Mouse (Mus musculus) heart, adult 2 months (tissue): ENCODE results near the gene Ppp2r5b.

Source experiments
- CTCF ChIP-seq: fragments of 200-600 bp; IDR thresholded peaks from 2 replicates; pipeline ENCODE4 v1.8.1; 2022; ENCODE audit warnings: antibody characterized with exemption, mild to moderate bottlenecking, moderate library complexity
- EP300 ChIP-seq: fragments of 200-500 bp; IDR thresholded peaks from 2 replicates; pipeline ENCODE4 v1.6.1; 2011; ENCODE audit warnings: low read depth, low read length, control low read depth; ENCODE audit not compliant: insufficient read depth
- POLR2A ChIP-seq: fragments of 200-500 bp; IDR thresholded peaks from 2 replicates; pipeline ENCODE4 v1.6.1; 2011; ENCODE audit warnings: mild to moderate bottlenecking, low read depth, low read length, control low read depth; ENCODE audit not compliant: insufficient read depth

DNA sequence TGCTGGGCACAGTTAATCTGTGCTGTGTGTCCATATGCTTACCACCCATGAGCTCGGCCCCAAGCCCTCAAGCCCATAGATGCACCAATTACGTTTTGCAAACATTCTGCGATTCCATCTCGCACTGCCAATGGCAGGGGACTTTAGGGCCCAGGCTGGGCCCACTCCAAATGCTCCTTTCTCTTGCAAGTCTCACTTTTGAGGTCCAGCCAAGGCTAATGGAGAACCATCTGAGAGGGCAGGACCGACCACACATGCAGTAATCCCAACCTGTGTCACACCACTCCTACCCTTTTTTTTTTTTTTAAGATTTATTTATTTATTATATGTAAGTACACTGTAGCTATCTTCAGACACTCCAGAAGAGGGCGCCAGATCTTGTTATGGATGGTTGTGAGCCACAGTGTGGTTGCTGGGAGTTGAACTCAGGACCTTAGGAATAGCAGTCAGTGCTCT, 30.1 kb upstream of the Ppp2r5b start:
- no peak for TF ChIP-seq POLR2A
- TF ChIP-seq CTCF: peak; percentile 54
- no peak for TF ChIP-seq EP300
